Mouse (Mus musculus) forebrain, embryonic 12.5 days (tissue): ENCODE results near the gene Mrpl43. TPM values are rescaled to one million over a fixed set of nuclear protein-coding genes. Genes with fewer than 3 reads are reported as not detected.
"Not testable (repeated sequence)": the region's sequence is repeated elsewhere in the genome, so short reads cannot be mapped to it uniquely, and the experiment has no call there.

ENCODE experiments used
- ATAC-seq: fragments of 200-750 bp; cut with Nextera tagmentation; 2 replicates; pipeline ENCODE4 v1.8.0; 2017; ENCODE audit warnings: moderate TSS enrichment; ENCODE audit not compliant: low FRiP score
- H3K27ac ChIP-seq: fragments of 300-500 bp; sonication (generic); 2 replicates; pipeline ENCODE4 v1.5.1; 2016; ENCODE audit warnings: mild to moderate bottlenecking
- H3K27me3 ChIP-seq: fragments of 300-500 bp; sonication (generic); 2 replicates; pipeline ENCODE4 v1.6.1; 2016; ENCODE audit warnings: mild to moderate bottlenecking
- H3K36me3 ChIP-seq: fragments of 300-500 bp; sonication (generic); replicated peaks from 2 replicates; pipeline ENCODE4 v1.6.1; 2016; ENCODE audit warnings: mild to moderate bottlenecking
- H3K4me1 ChIP-seq: fragments of 300-500 bp; sonication (generic); 2 replicates; pipeline ENCODE4 v1.6.1; 2016
- H3K4me2 ChIP-seq: fragments of 300-500 bp; sonication (generic); 2 replicates; pipeline ENCODE4 v1.6.1; 2016; ENCODE audit warnings: mild to moderate bottlenecking, moderate library complexity
- H3K4me3 ChIP-seq: fragments of 300-500 bp; sonication (generic); replicated peaks from 2 replicates; pipeline ENCODE4 v1.5.1; 2016; ENCODE audit warnings: mild to moderate bottlenecking
- H3K9ac ChIP-seq: fragments of 300-500 bp; sonication (generic); 2 replicates; pipeline ENCODE4 v1.6.1; 2016; ENCODE audit warnings: mild to moderate bottlenecking
- H3K9me3 ChIP-seq: fragments of 300-500 bp; sonication (generic); 2 replicates; pipeline ENCODE4 v1.6.1; 2016
- WGBS: fragments of 180-500 bp; shearing (Covaris S2); methylation state at CpG from one replicate; pipeline ENCODE4 v1.1.7; 2016; 5-methylcytosine and 5-hydroxymethylcytosine counted together
- polyA plus RNA-seq: library from polyadenylated mRNA; unstranded; fragments of >200 nt; fragmentation: Nextera tagmentation; extraction: Ambion mirVana; gene quantifications from 2 replicates; pipeline ENCODE4 v1.2.1, GENCODE M21; 2016

Gene Mrpl43
- polyA plus RNA-seq, 1 experiment from 2014 or later, result 75.8 TPM

DNA sequence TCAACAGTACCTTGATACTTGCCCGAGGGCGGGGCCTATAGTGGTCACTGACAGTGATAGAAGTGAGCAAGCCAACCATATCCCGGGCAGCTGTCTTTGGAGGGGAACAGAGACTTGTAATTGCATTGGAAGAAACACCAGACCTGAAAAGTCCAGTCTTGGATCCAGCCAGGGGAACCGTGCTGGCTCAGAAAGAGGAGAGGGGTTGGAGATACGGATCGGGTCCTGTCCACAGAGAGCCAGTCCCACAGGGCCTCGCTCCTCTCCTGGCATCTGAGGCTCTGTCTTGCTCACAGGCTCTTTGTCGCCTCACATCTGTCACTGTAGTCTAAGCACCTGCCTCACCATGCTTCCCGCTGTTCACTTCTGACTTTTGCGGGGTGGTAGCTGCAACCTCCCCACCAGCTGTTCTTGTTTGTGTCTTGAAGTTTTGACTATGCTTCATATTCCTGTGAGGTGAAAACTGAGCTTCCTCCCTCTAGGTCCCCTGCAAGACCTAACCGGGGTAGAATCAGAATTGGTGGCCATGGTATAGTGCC, 38.2 kb upstream of the Mrpl43 start:
- ATAC-seq, result no peak
- H3K27me3 ChIP-seq, result peaks cover 48% of the 10 kb centered on the region

DNA sequence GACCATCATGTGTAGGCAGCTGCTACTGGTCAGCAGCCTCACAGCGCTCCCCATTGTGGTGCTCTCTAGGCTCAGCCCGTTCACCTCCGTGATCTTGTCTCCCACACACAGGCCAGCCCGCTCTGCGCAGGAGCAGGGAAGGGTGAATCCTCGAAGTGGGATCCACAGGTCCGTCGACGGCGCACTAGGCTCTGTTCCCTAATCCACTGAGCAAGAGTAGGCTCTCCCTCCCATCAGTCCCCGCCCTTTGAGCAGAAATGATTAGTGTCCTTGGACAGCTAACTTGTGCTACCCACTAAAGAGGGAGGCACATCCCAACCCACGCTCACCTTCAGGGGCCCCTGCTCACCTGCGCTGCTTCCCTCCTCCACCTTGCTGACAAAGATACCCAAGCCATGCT, 34.0 kb upstream of the Mrpl43 start:
- WGBS, result 58% methylated on average over 13 of the region's 13 CpGs
- Histone ChIP-seq H3K36me3 (no peaks in the 10 kb centered on the region), H3K4me1 (0 out of 2 replicates have a peak, but pooled peaks cover 15% of the 10 kb centered on the region), H3K27me3 (peaks cover 55% of the 10 kb centered on the region), H3K27ac (no peak overlapping the region), H3K9me3 (no peaks in the 10 kb centered on the region), H3K4me2 (no peak overlapping the region), H3K9ac (no peak overlapping the region), H3K4me3 (no peak overlapping the region)
- ATAC-seq, result no peak

More for the DNA sequence above, 38.2 kb upstream of the Mrpl43 start:
- 63% methylated on average over 11 of the region's 11 CpGs for WGBS
- Histone ChIP-seq H3K27ac (no peak overlapping the region), H3K4me3 (no peak overlapping the region), H3K36me3 (no peaks in the 10 kb centered on the region), H3K9me3 (no peaks in the 10 kb centered on the region), H3K4me2 (no peak overlapping the region), H3K4me1 (peaks cover 41% of the 10 kb centered on the region), H3K9ac (no peak overlapping the region)

DNA sequence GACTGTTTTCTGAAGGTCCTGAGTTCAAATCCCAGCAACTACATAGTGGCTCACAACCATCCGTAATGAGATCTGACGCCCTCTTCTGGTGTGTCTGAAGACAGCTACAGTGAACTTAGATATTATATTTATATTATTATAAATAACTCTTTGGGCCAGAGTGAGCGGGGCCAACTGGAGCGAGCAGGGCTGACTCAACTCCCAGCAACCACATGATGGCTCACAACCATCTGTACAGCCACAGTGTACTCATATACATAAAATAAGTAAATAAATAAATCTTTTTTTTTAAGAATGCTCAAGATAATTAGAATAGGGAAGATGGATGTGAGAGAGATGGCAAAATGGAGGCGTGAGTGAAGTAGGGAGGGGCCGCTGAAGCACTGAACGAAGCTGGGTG, 32.0 kb upstream of the Mrpl43 start:
- 92% methylated on average over 7 of the region's 7 CpGs for WGBS

DNA sequence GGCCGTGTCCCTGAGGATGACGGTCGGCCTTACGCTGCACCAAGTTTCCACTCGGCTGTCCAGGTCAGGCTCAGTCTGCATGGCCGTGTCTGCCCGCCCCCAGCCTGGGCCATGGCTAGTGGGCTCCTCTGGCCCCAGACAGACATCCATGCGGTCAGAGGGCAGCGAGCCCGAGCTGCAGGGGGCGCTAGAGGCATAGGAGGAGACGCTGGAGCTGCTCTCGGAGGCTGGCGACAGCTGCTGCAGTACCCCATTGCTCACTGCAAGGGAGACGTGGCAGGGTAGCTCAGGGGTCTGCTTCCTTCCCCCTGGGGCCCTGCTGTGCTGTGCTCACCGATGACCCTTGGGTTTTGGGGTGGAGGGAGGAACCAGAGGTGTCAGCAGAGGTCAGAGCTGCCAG, 30.6 kb upstream of the Mrpl43 start:
- Histone ChIP-seq H3K4me3 (no peak overlapping the region), H3K27ac (no peak overlapping the region), H3K4me1 (0 out of 2 replicates have a peak, but pooled peaks cover 15% of the 10 kb centered on the region), H3K4me2 (no peak overlapping the region), H3K27me3 (peaks cover 36% of the 10 kb centered on the region), H3K36me3 (no peaks in the 10 kb centered on the region), H3K9ac (no peak overlapping the region), H3K9me3 (no peaks in the 10 kb centered on the region)
- no peak for ATAC-seq
- WGBS, result 32% methylated on average over 16 of the region's 16 CpGs

More for the DNA sequence above, 32.0 kb upstream of the Mrpl43 start:
- not testable (repeated sequence) for H3K4me3 ChIP-seq, ATAC-seq, H3K9ac ChIP-seq, H3K9me3 ChIP-seq, H3K36me3 ChIP-seq, H3K4me2 ChIP-seq, H3K27ac ChIP-seq
- Histone ChIP-seq H3K27me3 (peaks cover 36% of the 10 kb centered on the region), H3K4me1 (0 out of 2 replicates have a peak, but pooled peaks cover 15% of the 10 kb centered on the region)

DNA sequence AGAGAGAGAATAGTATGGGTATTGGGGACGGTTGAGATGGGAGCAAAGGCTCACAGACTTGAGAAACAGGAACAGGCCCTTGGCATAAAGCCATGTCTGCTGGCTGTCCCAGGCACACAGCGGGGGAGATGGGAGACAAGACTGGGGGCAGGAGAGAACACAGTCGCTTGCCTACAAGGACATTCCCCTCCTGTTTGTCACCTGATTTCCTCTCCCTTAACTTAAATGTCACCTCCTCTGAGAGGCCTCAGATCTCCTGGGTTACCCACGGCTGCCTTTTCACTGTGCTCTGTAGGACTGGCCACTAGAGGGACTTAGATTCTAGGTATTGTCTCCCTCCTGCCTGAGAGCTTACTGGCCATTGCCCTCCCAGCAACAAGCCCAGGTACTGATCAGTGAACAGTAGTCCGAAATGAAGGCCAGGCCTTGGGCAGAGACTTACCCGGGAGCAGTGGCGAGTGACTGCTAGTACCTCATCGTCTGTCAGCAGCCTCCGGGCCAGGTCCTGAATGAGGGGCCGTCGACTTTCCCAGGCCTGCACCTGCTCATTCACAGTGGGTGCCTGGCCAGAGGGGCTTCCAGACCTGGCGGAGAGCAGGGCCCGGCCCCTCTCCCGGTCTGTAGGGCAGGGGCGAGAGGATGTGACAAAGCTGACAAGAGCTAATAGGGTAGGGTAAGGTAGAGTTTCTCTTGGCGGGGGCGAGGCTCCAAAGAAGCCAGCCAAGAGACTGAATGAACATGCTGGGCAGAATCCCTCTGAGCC, 26.5 kb upstream of the Mrpl43 start:
- 52% methylated on average over 17 of the region's 17 CpGs for WGBS
- H3K27me3 ChIP-seq, result peaks cover 16% of the 10 kb centered on the region; the same call in 1 of the 2 replicates
- no peak overlapping the region for H3K9ac ChIP-seq
- no peaks in the 10 kb centered on the region for H3K9me3 ChIP-seq
- peaks cover 9% of the 10 kb centered on the region for H3K36me3 ChIP-seq
- ATAC-seq, result no peak
- H3K4me1 ChIP-seq, result peaks cover 26% of the 10 kb centered on the region
- H3K4me2 ChIP-seq, result no peak overlapping the region
- no peak overlapping the region for H3K27ac ChIP-seq
- no peak overlapping the region for H3K4me3 ChIP-seq

DNA sequence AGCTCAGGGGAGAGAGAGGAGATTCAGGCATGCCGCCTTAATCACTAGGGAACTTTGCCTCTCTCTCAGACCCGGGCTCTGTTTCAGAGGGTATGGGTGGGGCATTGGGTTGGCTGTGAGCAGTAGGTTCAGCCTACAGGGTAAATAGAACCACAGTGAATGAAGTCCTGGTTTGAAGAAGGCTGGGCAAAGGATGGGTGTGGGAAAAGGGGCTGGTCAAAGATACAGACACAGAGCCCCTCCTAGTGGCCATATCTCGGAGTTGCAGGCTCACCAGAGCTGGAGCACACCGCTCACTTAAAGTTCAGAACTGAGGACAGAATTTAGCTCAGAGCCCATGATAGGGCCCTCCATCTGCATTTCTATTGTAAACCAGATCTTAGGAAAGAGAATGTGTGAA, 25.5 kb upstream of the Mrpl43 start:
- ATAC-seq, result peak; percentile 18; the same call in 1 of the 2 replicates
- 24% methylated on average over 4 of the region's 4 CpGs for WGBS
- peaks cover 23% of the 10 kb centered on the region for H3K4me1 ChIP-seq

DNA sequence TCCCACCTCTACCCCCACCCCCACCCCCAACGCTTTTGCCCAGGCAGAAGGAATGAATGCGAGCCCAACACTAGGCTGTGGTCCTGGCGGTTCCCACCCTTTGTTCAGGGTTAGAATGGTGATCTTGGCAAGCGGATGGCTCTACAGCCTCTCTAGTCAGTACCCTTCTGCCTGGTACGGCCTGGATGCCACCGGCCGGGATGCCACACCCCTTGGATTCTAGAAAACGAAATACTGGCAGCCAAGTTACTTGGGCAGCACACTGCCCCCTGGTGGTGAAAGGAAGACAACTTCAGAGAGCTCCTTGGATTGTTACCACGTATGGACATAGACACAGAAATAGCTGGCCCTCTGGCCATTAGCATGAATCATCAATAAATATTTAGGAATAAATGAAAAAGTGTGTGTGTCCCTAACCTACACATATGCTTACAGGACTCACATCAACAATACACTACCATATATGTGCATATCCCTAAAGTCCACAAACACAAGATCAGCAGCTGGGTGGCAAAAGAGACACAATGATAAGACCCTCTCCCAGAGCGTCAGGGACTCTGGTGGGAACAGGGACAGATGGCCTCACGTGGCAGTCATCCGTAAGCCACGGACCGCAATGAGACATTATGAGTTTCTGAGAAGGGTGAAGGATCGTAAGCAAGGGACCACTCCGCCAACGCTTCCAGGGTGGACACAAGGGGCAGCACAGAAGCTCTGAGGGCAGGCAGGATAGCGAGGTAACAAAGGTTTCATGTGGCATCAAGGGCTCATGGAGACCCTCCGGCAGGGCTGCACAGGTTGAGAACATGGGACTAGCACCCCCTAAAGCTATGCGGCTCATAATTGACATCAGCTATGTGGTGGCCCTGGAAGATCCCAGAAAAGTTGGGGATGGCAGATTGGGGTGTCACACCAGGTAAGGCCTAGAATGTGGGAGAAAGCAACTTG, 24.8 kb upstream of the Mrpl43 start:
- peak; percentile 52 for ATAC-seq
- no peak overlapping the region for H3K27ac ChIP-seq
- H3K4me2 ChIP-seq, result peak overlapping the region; percentile 34
- peaks cover 26% of the 10 kb centered on the region for H3K36me3 ChIP-seq
- WGBS, result 38% methylated on average over 20 of the region's 20 CpGs
- no peak overlapping the region for H3K4me3 ChIP-seq
- no peak overlapping the region for H3K9ac ChIP-seq
- H3K4me1 ChIP-seq, result peaks cover 23% of the 10 kb centered on the region
- H3K9me3 ChIP-seq, result no peaks in the 10 kb centered on the region
- H3K27me3 ChIP-seq, result peaks cover 8% of the 10 kb centered on the region; the same call in 1 of the 2 replicates

More for the DNA sequence above, 25.5 kb upstream of the Mrpl43 start:
- no peaks in the 10 kb centered on the region for H3K9me3 ChIP-seq
- H3K4me2 ChIP-seq, result no peak overlapping the region
- H3K27me3 ChIP-seq, result peaks cover 14% of the 10 kb centered on the region; the same call in 1 of the 2 replicates
- peaks cover 18% of the 10 kb centered on the region for H3K36me3 ChIP-seq
- no peak overlapping the region for H3K4me3 ChIP-seq
- H3K9ac ChIP-seq, result no peak overlapping the region
- no peak overlapping the region for H3K27ac ChIP-seq

DNA sequence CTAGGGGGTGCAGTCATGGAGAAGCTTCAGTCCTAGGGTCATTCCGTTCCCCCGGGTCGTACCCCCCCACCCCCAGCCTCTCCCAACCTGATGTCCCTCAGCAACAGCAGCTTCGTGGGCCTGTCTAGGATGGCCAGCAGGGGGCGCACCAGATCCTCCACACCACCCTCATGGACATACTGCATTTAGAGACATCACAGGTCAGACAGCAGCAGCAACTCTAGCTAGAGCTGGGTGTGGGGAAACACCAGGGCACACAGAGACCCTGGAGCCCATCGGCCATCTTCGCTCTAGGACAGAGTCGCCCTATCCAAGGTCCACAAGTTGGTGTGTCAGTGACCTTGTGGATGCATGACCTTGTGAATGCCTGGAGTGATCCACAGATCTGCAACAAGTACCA, 23.9 kb upstream of the Mrpl43 start:
- ATAC-seq, result peak; percentile 12; the same call in 1 of the 2 replicates
- H3K4me1 ChIP-seq, result peaks cover 23% of the 10 kb centered on the region

DNA sequence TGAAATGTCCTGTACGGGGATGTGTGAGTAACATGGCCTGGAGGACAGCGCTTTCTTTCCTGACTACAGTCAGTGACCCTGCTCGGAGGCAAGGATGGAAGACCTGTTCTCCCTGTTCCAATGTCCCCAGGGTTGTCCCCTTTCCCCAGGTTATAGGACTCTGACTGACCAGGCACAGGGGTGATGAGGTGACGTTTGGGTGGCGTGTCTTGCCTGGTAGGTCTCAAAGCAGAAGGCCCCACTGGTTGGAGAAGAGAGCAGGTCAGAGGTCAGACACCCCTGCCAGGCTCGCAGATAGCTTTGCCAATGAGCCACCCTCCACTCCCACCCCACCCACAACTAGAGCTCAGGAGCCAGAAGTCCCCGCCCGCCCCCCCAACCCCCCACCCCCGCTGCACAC, 23.3 kb upstream of the Mrpl43 start:
- ATAC-seq, result no peak
- H3K9me3 ChIP-seq, result no peaks in the 10 kb centered on the region
- H3K4me3 ChIP-seq, result no peak overlapping the region
- H3K27me3 ChIP-seq, result no peaks in the 10 kb centered on the region; the same call in 1 of the 2 replicates
- peaks cover 23% of the 10 kb centered on the region for H3K4me1 ChIP-seq
- no peak overlapping the region for H3K27ac ChIP-seq
- no peak overlapping the region for H3K9ac ChIP-seq
- peaks cover 39% of the 10 kb centered on the region for H3K36me3 ChIP-seq
- WGBS, result 55% methylated on average over 9 of the region's 9 CpGs
- no peak overlapping the region for H3K4me2 ChIP-seq

More for the DNA sequence above, 23.9 kb upstream of the Mrpl43 start:
- Histone ChIP-seq H3K27me3 (no peaks in the 10 kb centered on the region; the same call in 1 of the 2 replicates), H3K36me3 (peaks cover 34% of the 10 kb centered on the region), H3K27ac (no peak overlapping the region), H3K4me2 (no peak overlapping the region), H3K9ac (no peak overlapping the region), H3K9me3 (no peaks in the 10 kb centered on the region), H3K4me3 (no peak overlapping the region)
- WGBS, result 27% methylated on average over 8 of the region's 8 CpGs

DNA sequence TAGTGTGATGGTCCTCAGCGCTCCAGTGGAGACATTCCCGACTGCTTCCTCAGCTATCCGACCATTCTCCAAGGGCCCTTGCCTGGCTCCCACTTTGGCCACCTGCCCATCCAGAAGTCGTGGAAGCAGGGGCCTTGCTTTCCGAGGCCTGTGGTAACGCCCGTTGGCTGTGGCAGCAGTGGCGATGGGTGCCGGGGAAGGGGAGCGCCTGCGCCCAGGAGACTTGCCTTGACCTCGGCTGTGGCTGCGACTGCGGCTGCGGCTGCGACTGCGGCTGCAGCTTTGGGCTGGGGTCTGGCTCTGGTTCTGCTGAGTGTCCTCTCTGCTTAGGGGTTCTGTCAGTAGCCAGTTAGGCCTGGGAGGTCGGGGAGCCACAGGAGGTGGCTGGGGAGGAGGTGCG, 22.5 kb upstream of the Mrpl43 start:
- peaks cover 24% of the 10 kb centered on the region for H3K4me1 ChIP-seq
- H3K9me3 ChIP-seq, result no peaks in the 10 kb centered on the region
- no peak overlapping the region for H3K9ac ChIP-seq
- WGBS, result 64% methylated on average over 19 of the region's 19 CpGs
- H3K27me3 ChIP-seq, result no peaks in the 10 kb centered on the region; the same call in 1 of the 2 replicates
- H3K36me3 ChIP-seq, result peaks cover 46% of the 10 kb centered on the region
- H3K4me2 ChIP-seq, result no peak overlapping the region
- no peak for ATAC-seq
- 0 out of 2 replicates have a peak overlapping the region, but pooled peaks have one; percentile 19 for H3K27ac ChIP-seq
- H3K4me3 ChIP-seq, result no peak overlapping the region

DNA sequence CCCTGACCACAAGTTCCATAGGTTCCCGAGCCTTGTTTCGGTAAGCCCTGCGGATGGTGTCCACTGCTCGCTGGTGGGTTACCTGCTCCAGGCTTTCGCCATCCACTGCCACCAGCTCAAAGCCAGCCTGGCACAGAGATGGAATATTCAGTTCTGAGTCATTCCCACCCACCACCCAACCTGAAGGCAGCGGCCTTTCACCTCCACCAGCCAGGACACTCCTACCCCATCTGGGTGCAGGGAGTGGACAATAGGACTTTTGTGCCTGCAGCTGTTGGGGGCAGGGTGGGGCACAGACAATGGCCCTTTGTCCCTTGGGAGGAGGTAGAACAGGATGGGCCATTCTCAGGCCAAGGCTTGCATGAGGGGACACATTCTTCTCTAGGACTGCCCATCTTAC, 21.6 kb upstream of the Mrpl43 start:
- no peak for ATAC-seq
- H3K9me3 ChIP-seq, result no peaks in the 10 kb centered on the region
- peaks cover 53% of the 10 kb centered on the region for H3K36me3 ChIP-seq
- no peak overlapping the region for H3K9ac ChIP-seq
- H3K4me1 ChIP-seq, result peaks cover 27% of the 10 kb centered on the region
- H3K4me2 ChIP-seq, result no peak overlapping the region
- WGBS, result 80% methylated on average over 6 of the region's 6 CpGs
- H3K4me3 ChIP-seq, result no peak overlapping the region
- no peaks in the 10 kb centered on the region for H3K27me3 ChIP-seq
- no peak overlapping the region for H3K27ac ChIP-seq
